Mouse (Mus musculus) ovary, postnatal 10 days (tissue): ENCODE results near the gene Cyb5b.

Source experiments
- DNase-seq: peaks from one replicate; pipeline ENCODE4 v3.0.0; 2022; ENCODE audit warnings: low spot score

Gene Cyb5b

DNA sequence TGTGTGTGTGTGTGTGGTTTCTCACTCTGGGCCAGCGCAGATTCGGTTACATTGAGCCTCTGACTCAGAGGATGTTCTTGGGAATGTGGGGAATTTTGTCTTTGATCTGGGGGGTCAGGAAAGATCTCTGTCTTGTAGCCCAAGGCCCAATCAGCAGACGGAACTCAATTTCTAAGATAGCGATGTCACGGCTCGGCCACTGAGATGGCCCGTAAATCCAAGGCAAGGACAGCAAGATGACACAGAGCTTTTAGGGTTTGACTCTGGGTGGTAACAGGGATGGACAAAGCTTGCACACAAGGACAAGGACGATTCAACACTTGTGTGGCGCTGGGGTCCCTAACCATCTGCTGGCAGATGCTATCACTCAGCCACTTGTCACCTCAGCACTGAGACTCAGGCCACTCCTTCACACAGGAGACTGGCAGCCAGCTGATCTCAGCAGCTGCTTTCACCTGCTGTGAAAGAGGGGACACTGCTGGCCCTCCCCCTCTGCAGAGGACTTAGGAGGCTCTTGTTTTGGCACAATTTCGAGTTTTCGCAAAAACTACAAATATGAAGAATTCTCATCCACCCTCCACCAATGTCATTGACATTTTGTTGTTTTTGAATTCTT lies 76.7 kb downstream of the Cyb5b start:
- no peak for DNase-seq

DNA sequence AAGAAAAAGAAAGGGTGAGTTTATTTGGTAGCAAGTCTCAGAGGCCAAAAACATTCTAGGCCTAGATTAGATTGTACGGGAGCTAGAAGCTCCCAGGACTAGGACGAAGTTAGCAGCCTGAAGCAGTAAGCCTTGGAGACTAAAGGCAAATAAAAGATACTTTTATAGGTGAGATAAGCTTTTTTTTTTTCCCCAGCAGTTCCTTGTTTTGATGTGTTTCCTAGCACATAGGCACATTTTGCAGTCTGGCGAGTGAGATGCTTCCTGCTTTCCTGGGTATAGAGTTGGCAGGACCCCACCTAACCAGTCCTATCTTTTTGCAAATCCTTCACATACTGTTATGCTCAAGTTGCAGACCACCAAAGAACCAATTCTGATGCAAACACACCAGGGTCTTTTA lies 82.8 kb downstream of the Cyb5b start:
- no peak for DNase-seq

DNA sequence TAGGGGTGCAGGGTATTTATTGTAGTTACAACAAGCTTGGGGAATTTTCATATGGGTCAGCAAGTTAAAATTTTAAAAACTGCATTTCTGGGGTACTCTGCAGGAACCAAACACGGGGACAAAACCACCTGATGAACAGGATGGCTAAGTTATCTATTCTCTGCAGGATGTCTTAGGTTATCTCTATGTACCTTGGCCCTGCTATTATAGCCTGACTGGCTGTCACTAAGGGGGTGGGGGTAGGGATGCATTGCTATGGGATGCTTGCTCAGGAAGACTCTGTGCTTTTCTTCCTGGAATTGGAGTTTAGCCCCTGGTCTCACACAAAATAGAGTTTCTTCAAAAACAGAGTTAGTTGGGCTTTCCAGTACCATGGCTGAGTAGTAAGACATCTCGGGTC lies 83.3 kb downstream of the Cyb5b start:
- no peak for DNase-seq
